Comparison of ENCODE assay signal across 27 mouse cellular contexts in the genomic region with DNA sequence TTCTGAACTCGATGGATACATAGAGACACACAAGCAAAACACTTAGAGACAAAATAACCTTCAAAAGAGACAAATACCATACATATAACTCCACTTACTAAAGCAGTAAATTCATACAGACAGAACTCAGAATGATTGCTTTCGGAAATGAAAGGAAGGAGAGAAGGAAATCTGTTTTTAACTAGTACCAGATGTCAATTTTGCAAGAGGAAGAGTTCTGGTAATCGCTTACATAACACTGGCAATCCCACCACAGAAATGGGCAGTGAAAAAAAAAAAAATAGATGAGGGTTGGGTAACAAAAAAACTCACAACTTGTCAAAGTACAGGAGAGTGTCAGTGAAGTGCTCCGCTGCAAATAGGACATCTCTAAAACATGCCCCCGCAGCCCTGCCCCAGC. TPM values are rescaled to one million over a fixed set of nuclear protein-coding genes. Genes with fewer than 3 reads are reported as not detected.
DNase-seq lines count a peak whose midpoint lies in the region; ATAC-seq lines count a peak whose summit lies in the region.
"Had no signal": no experiment of that assay in that cellular context is flagged by ENCODE, and none has a peak within 500 bp of the region (broad histone marks: within the 10 kb centered on the region; RNA-seq: fewer than 3 reads in every experiment).

No protein-coding gene starts in this region.

- no peak for ATAC-seq in embryonic facial prominence, embryonic 12.5 days (ENCODE audit: insufficient number of reproducible peaks, insufficient read depth, low FRiP score, low TSS enrichment)
- peak; percentile 10 to 32; a peak in 2 of 4 replicates for ATAC-seq in hematopoietic stem cell, adult 5-6 weeks (replicated peaks in 1 of 2; ENCODE audit: insufficient read depth in 1 of 2, low FRiP score in 2 of 2, low TSS enrichment in 1 of 2, low read depth in 1 of 2, poor library complexity in 2 of 2, severe bottlenecking in 2 of 2)
- 0 out of 2 replicates have a peak, but pooled peaks have one; percentile 44 for ATAC-seq in limb, embryonic 15.5 days (ENCODE audit: insufficient number of reproducible peaks, low FRiP score, low TSS enrichment, low read depth)
- ATAC-seq: intestine, embryonic 16.5 days had no signal

- H3K27me3 ChIP-seq in embryonic facial prominence, embryonic 12.5 days: no peaks in the 10 kb centered on the region
- no peaks in the 10 kb centered on the region for H3K27me3 ChIP-seq in limb, embryonic 15.5 days
- no peaks in the 10 kb centered on the region for H3K27me3 ChIP-seq in forebrain, embryonic 10.5 days (ENCODE audit: poor library complexity, severe bottlenecking)
- H3K27me3 ChIP-seq: hindbrain, embryonic 15.5 days; liver, embryonic 13.5 days had no signal

- no peak overlapping the region for H3K9ac ChIP-seq in embryonic facial prominence, embryonic 12.5 days
- no peak overlapping the region for H3K9ac ChIP-seq in limb, embryonic 15.5 days
- H3K9ac ChIP-seq: hindbrain, embryonic 15.5 days; liver, embryonic 13.5 days; lung, embryonic 14.5 days had no signal

- no peak overlapping the region for H3K4me3 ChIP-seq in embryonic facial prominence, embryonic 12.5 days
- H3K4me3 ChIP-seq in limb, embryonic 15.5 days: no peak overlapping the region
- H3K4me3 ChIP-seq in forebrain, embryonic 10.5 days: no peak overlapping the region
- H3K4me3 ChIP-seq: heart, embryonic 10.5 days; hindbrain, embryonic 15.5 days; liver, embryonic 13.5 days had no signal

- no peaks in the 10 kb centered on the region for H3K9me3 ChIP-seq in embryonic facial prominence, embryonic 12.5 days
- no peaks in the 10 kb centered on the region for H3K9me3 ChIP-seq in limb, embryonic 15.5 days
- peaks cover 18% of the 10 kb centered on the region for H3K9me3 ChIP-seq in forebrain, embryonic 10.5 days
- H3K9me3 ChIP-seq: G1E; heart, embryonic 10.5 days; liver, embryonic 13.5 days had no signal

- no peak overlapping the region for H3K4me2 ChIP-seq in embryonic facial prominence, embryonic 12.5 days (replicated peaks)
- 0 out of 2 replicates have a peak overlapping the region, but pooled peaks have one; percentile 10 for H3K4me2 ChIP-seq in limb, embryonic 15.5 days
- H3K4me2 ChIP-seq: hindbrain, embryonic 15.5 days; liver, embryonic 13.5 days; lung, embryonic 14.5 days; midbrain, embryonic 11.5 days had no signal

- peaks cover 4% of the 10 kb centered on the region for H3K4me1 ChIP-seq in embryonic facial prominence, embryonic 12.5 days
- H3K4me1 ChIP-seq in limb, embryonic 15.5 days: peaks cover 2% of the 10 kb centered on the region; the same call in 1 of the 2 replicates
- H3K4me1 ChIP-seq in forebrain, embryonic 10.5 days: no peaks in the 10 kb centered on the region
- H3K4me1 ChIP-seq: heart, embryonic 10.5 days; hindbrain, embryonic 15.5 days; liver, embryonic 13.5 days had no signal

- peak; percentile 42 for DNase-seq in embryo, embryonic 10.5 days (ENCODE audit: low spot score)
- no peak for DNase-seq in embryo, embryonic 9.5 days (ENCODE audit: extremely low spot score)
- no peak for DNase-seq in forebrain, embryonic 10.5 days (ENCODE audit: extremely low spot score, low spot score)
- DNase-seq in natural killer cell, adult 2 months (ENCODE audit: low spot score in 2 of 2): no peak
- DNase-seq in kidney, postnatal 10 days: no peak
- DNase-seq: cerebellum, adult 8-10 months; gastrocnemius, postnatal 14 days; heart, postnatal 10 days; liver, embryonic 13.5 days; lung, embryonic 14.5 days; lung, postnatal 36 days; retina, postnatal 1 day had no signal

- peak overlapping the region; percentile 57; the same call in 1 of the 2 replicates for H3K27ac ChIP-seq in embryonic facial prominence, embryonic 12.5 days
- H3K27ac ChIP-seq in limb, embryonic 15.5 days: peak overlapping the region; percentile 47
- no peak overlapping the region for H3K27ac ChIP-seq in forebrain, embryonic 10.5 days
- H3K27ac ChIP-seq: heart, embryonic 10.5 days; hindbrain, embryonic 15.5 days; liver, embryonic 13.5 days had no signal

- WGBS in embryonic facial prominence, embryonic 12.5 days: 25% methylated on average over 5 of the region's 5 CpGs
- WGBS in limb, embryonic 15.5 days: 35% methylated on average over 5 of the region's 5 CpGs
- 71% methylated on average over 5 of the region's 5 CpGs for WGBS in forebrain, embryonic 10.5 days

- no peaks in the 10 kb centered on the region for H3K36me3 ChIP-seq in embryonic facial prominence, embryonic 12.5 days
- no peaks in the 10 kb centered on the region for H3K36me3 ChIP-seq in limb, embryonic 15.5 days
- no peaks in the 10 kb centered on the region for H3K36me3 ChIP-seq in forebrain, embryonic 10.5 days (replicated peaks)
- H3K36me3 ChIP-seq: G1E; heart, embryonic 10.5 days; hindbrain, embryonic 15.5 days; liver, embryonic 13.5 days had no signal

RNA-seq across cellular contexts. Expression of gene Cyp2f2, which starts 14.8 kb away (rescaled TPM):
- 0.63 TPM in 1 of 2 replicates, not detected in the other for polyA plus RNA-seq in embryonic facial prominence, embryonic 12.5 days (2016; fragmentation: Nextera tagmentation; extraction: Ambion mirVana)
- total RNA-seq in hematopoietic stem cell, adult 5-6 weeks (2017): not detected in 2 replicates
- polyA plus RNA-seq in limb, embryonic 15.5 days (2015; fragmentation: Nextera tagmentation; extraction: Ambion mirVana): 0.42 and 0.45 TPM in 2 replicates
- not detected in 2 replicates for polyA plus RNA-seq in forebrain, embryonic 10.5 days (2016; fragmentation: Nextera tagmentation; extraction: Ambion mirVana)
- total RNA-seq: G1E; layer of hippocampus, adult 18-20 months had no signal
- polyA plus RNA-seq: forebrain, embryonic 11.5 days; G1E; heart, embryonic 10.5 days; hindbrain, embryonic 15.5 days; midbrain, embryonic 11.5 days; neural tube, embryonic 11.5 days had no signal

RNA-seq across cellular contexts. Expression of gene Cyp2t4, which starts 48.6 kb away (rescaled TPM):
- 0.14 and 0.19 TPM in 2 replicates for polyA plus RNA-seq in embryonic facial prominence, embryonic 12.5 days (2016; fragmentation: Nextera tagmentation; extraction: Ambion mirVana)
- not detected in 2 replicates for total RNA-seq in hematopoietic stem cell, adult 5-6 weeks (2017)
- 0.09 TPM in 1 of 2 replicates, not detected in the other for polyA plus RNA-seq in limb, embryonic 15.5 days (2015; fragmentation: Nextera tagmentation; extraction: Ambion mirVana)
- polyA plus RNA-seq in forebrain, embryonic 10.5 days (2016; fragmentation: Nextera tagmentation; extraction: Ambion mirVana): 0.12 and 0.16 TPM in 2 replicates
- total RNA-seq: adrenal gland, postnatal 4 days; G1E; gastrocnemius, postnatal 14 days; heart, postnatal 10 days; layer of hippocampus, adult 18-20 months; layer of hippocampus, postnatal 25 days; left cerebral cortex, postnatal 25 days had no signal
- polyA plus RNA-seq: G1E; neural tube, embryonic 11.5 days; thymus, postnatal 0 days had no signal
